Mouse (Mus musculus): ENCODE measurements around the gene Pofut1.

GRCm38 (mm10) chr2:153283919-153284318 is 42.6 kb downstream of the Pofut1 start:
- TF ChIP-seq CTCF (IDR thresholded peaks at IDR 0.05), result no peak
- TF ChIP-seq EP300 (IDR thresholded peaks at IDR 0.05), result no peak

All from lung, postnatal 0 days (tissue).